Mouse (Mus musculus): ENCODE results near the gene Fam217b. TPM values are rescaled to one million over a fixed set of nuclear protein-coding genes. Genes with fewer than 3 reads are reported as not detected.

Gene Fam217b
- total and polyA plus RNA-seq, 3 experiments, result 5.5 to 10.6 (median 9.1) TPM

DNA sequence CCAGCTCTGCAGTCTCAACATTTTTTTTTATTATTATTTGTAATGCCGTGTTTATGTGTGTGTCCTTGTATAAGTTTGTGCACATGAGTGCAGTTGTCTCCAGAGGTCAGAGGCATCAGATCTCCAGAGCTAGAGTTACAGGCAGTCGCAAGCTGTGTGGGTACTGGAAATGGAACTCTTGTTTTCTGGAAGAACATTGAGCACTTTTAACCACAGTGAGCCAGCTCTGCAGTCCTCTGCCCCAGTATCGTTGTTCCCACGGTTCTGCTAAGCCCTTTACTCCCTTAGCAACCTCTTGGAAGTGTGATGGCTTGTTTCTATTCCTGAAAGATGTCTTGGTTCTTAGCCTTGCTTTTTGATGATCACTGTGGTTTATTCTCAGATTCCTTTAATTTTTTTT lies 35.1 kb downstream of the Fam217b start:
- intact Hi-C loops (cut with DNase I), result no loop called here
- H3K27ac ChIP-seq, result no peak overlapping the region

DNA sequence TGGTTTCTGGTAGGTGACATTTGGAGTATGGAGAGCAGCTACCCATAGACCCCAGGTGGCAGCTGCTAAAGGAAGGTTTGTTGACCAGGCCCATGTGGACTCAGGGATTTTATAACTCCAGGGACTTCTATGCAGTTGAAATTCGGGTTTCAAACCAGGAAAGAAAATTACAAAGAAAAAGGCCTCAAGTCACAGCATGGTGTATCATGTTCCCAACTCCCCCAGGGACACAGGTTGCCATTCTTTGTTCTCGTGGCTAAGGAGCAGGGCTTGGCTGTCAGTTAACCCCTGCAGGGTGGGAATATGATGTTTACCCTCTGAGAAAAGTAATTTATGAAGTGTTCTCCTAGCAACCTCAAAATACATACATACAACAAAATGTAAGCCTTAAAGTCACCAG lies 35.9 kb downstream of the Fam217b start:
- Histone ChIP-seq H3K27me3 (ENCODE audit: control insufficient read depth, insufficient read depth, low read length) (no peaks in the 10 kb centered on the region), H3K79me2 (replicated peaks; ENCODE audit: control insufficient read depth, insufficient read depth, low read length) (no peaks in the 10 kb centered on the region), H3K36me3 (ENCODE audit: control insufficient read depth, insufficient read depth, low read length) (no peaks in the 10 kb centered on the region), H3K4me1 (ENCODE audit: control insufficient read depth, insufficient read depth, low read length) (no peaks in the 10 kb centered on the region), H3K4me3 (no peak overlapping the region), H3K27ac (no peak overlapping the region), H3K9ac (ENCODE audit: low read depth, low read length) (no peak overlapping the region)
- 27% methylated on average over 2 of the region's 2 CpGs for WGBS
- no peak for TF ChIP-seq EP300 (IDR thresholded peaks at IDR 0.05; ENCODE audit: insufficient read depth, low read depth, low read length)
- no peak for TF ChIP-seq CTCF (IDR thresholded peaks at IDR 0.05)
- TF ChIP-seq POLR2A (IDR thresholded peaks at IDR 0.05; ENCODE audit: insufficient read depth, low read depth, low read length), result no peak
- no peak for DNase-seq
- intact Hi-C loops (cut with DNase I), result no loop called here

More for the DNA sequence above, 35.1 kb downstream of the Fam217b start:
- H3K27me3 ChIP-seq (ENCODE audit: control insufficient read depth, insufficient read depth, low read length), result no peaks in the 10 kb centered on the region
- no peaks in the 10 kb centered on the region for H3K79me2 ChIP-seq (replicated peaks; ENCODE audit: control insufficient read depth, insufficient read depth, low read length)
- H3K9ac ChIP-seq (ENCODE audit: low read depth, low read length), result no peak overlapping the region
- TF ChIP-seq POLR2A (IDR thresholded peaks at IDR 0.05; ENCODE audit: insufficient read depth, low read depth, low read length) (no peak), EP300 (IDR thresholded peaks at IDR 0.05; ENCODE audit: insufficient read depth, low read depth, low read length) (no peak), CTCF (IDR thresholded peaks at IDR 0.05) (no peak)
- no peak for DNase-seq
- no peaks in the 10 kb centered on the region for H3K4me1 ChIP-seq (ENCODE audit: control insufficient read depth, insufficient read depth, low read length)
- WGBS, result 80% methylated on average over 4 of the region's 4 CpGs
- no peak overlapping the region for H3K4me3 ChIP-seq
- no peaks in the 10 kb centered on the region for H3K36me3 ChIP-seq (ENCODE audit: control insufficient read depth, insufficient read depth, low read length)

DNA sequence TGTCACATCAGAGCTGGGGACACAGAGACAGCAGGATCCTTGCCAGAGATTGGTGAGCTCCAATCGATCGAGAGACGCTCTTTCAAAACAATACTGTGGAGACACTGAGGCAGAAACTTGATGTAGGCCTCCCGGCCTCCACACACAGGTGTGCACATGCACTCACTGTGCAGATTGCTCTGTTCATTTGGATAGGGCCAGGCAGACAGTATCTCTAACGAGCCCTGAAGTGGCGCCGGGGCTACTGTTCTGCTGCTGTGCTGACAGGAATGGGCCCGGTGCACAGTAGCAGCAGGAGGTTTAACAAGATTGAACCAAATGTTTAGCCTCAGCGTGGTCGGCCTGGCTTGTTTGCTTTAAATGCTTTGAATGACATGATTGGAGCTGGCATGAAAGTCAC lies 36.6 kb downstream of the Fam217b start:
- Histone ChIP-seq H3K36me3 (ENCODE audit: control insufficient read depth, insufficient read depth, low read length) (no peaks in the 10 kb centered on the region), H3K79me2 (replicated peaks; ENCODE audit: control insufficient read depth, insufficient read depth, low read length) (no peaks in the 10 kb centered on the region), H3K27me3 (ENCODE audit: control insufficient read depth, insufficient read depth, low read length) (no peaks in the 10 kb centered on the region), H3K27ac (no peak overlapping the region), H3K9ac (ENCODE audit: low read depth, low read length) (no peak overlapping the region), H3K4me3 (no peak overlapping the region), H3K4me1 (ENCODE audit: control insufficient read depth, insufficient read depth, low read length) (no peaks in the 10 kb centered on the region; the same call in 1 of the 2 replicates)
- 74% methylated on average over 10 of the region's 10 CpGs for WGBS
- no peak for TF ChIP-seq POLR2A (IDR thresholded peaks at IDR 0.05; ENCODE audit: insufficient read depth, low read depth, low read length)
- no peak for TF ChIP-seq EP300 (IDR thresholded peaks at IDR 0.05; ENCODE audit: insufficient read depth, low read depth, low read length)
- TF ChIP-seq CTCF (IDR thresholded peaks at IDR 0.05), result no peak
- intact Hi-C loops (cut with DNase I), result no loop called here
- DNase-seq, result no peak

DNA sequence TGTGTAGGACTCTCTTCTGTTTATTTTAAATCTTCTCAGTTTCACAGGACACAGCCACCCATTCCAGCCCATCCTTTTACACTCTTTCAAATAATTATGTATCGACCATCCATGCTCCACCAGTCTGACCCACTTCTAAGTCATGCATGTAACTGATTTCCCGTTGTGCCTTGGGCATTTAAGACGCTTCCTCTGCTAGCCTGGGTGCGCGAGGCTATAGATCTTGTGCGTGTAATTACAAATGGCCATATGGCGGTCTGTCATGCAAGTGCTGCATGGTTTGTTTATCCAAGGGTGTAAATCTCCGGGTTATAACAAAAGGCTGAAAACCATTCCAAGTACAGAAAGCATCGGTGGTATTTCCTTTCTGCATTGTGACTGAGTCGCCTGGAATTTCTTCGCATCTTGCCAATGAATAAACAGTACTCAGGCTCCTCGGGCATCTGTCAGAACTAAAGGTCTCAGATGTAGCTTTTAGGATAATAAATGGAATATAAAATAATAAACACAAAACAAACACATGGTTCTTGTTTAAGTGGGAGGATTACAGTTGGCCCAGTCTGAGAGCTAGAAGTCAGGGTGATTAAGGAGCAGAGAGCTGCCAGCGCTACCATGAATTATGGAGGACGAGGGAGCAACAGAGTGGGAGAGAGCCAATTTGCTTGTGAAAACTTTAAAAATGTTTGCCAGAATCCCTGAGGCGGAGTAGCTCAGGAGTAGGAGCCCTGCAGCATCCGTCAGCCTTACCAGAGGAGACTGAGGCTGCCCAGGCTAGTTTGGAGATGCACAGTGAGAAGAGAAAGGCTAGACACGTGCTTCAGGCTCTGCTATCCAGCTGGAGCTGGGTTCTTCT lies 40.6 kb downstream of the Fam217b start:
- intact Hi-C loops (cut with DNase I), result no loop called here
- 38% methylated on average over 17 of the region's 17 CpGs for WGBS

DNA sequence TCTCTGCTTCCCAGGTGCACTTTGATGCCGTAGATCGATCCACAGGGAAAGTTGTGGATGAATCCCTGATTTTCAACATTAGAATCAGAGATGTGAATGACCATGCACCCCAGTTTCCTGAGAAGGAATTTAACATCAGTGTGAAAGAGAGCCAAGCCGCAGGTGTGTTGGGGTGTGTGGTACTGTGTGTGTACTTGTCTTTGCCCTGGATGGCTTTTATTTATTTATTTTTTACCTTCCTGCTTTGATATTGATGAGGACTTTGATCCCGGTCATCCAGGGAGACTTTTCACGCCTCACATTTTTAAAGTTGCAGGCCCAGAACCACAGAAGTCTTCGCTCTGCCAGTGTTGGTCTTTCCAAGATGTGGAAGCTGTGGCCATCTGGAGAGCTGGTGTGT lies 43.1 kb downstream of the Fam217b start:
- Histone ChIP-seq H3K27ac (no peak overlapping the region), H3K79me2 (replicated peaks; ENCODE audit: control insufficient read depth, insufficient read depth, low read length) (no peaks in the 10 kb centered on the region), H3K4me3 (no peak overlapping the region), H3K4me1 (ENCODE audit: control insufficient read depth, insufficient read depth, low read length) (no peaks in the 10 kb centered on the region; the same call in 1 of the 2 replicates), H3K9ac (ENCODE audit: low read depth, low read length) (no peak overlapping the region), H3K27me3 (ENCODE audit: control insufficient read depth, insufficient read depth, low read length) (no peaks in the 10 kb centered on the region), H3K36me3 (ENCODE audit: control insufficient read depth, insufficient read depth, low read length) (no peaks in the 10 kb centered on the region)
- DNase-seq, result no peak
- 93% methylated on average over 6 of the region's 6 CpGs for WGBS
- no peak for TF ChIP-seq EP300 (IDR thresholded peaks at IDR 0.05; ENCODE audit: insufficient read depth, low read depth, low read length)
- no peak for TF ChIP-seq POLR2A (IDR thresholded peaks at IDR 0.05; ENCODE audit: insufficient read depth, low read depth, low read length)
- TF ChIP-seq CTCF (IDR thresholded peaks at IDR 0.05), result no peak
- intact Hi-C loops (cut with DNase I), result no loop called here

More for the DNA sequence above, 40.6 kb downstream of the Fam217b start:
- no peak for TF ChIP-seq EP300 (IDR thresholded peaks at IDR 0.05; ENCODE audit: insufficient read depth, low read depth, low read length)
- TF ChIP-seq CTCF (IDR thresholded peaks at IDR 0.05), result no peak
- TF ChIP-seq POLR2A (IDR thresholded peaks at IDR 0.05; ENCODE audit: insufficient read depth, low read depth, low read length), result no peak
- Histone ChIP-seq H3K4me1 (ENCODE audit: control insufficient read depth, insufficient read depth, low read length) (no peaks in the 10 kb centered on the region; the same call in 1 of the 2 replicates), H3K9ac (ENCODE audit: low read depth, low read length) (no peak overlapping the region), H3K79me2 (replicated peaks; ENCODE audit: control insufficient read depth, insufficient read depth, low read length) (no peaks in the 10 kb centered on the region), H3K27ac (no peak overlapping the region), H3K4me3 (no peak overlapping the region), H3K27me3 (ENCODE audit: control insufficient read depth, insufficient read depth, low read length) (no peaks in the 10 kb centered on the region), H3K36me3 (ENCODE audit: control insufficient read depth, insufficient read depth, low read length) (no peaks in the 10 kb centered on the region)
- no peak for DNase-seq

DNA sequence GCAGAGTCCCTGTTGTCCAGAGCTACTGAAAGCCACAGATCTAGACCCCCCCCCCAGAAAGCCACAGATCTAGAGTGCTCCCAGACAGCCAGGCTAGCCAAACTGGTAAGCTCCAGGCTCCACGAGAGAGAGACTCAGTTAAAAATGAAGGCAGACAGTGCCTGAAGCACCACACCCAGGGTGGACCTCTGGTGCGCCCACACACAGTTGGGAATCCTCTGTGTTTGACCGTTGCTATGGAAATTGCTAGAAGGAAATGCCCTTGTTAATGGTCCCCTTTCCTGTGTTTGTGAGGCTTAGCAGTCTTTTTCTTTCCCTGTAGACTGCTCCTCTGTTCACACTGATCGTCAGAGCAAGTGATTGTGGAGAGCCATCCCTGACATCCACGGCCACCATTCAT lies 46.0 kb downstream of the Fam217b start:
- H3K27ac ChIP-seq, result no peak overlapping the region
- intact Hi-C loops (cut with DNase I), result no loop called here

More for the DNA sequence above, 46.0 kb downstream of the Fam217b start:
- no peaks in the 10 kb centered on the region for H3K36me3 ChIP-seq (ENCODE audit: control insufficient read depth, insufficient read depth, low read length)
- no peak for DNase-seq
- no peaks in the 10 kb centered on the region for H3K27me3 ChIP-seq (ENCODE audit: control insufficient read depth, insufficient read depth, low read length)
- no peaks in the 10 kb centered on the region for H3K79me2 ChIP-seq (replicated peaks; ENCODE audit: control insufficient read depth, insufficient read depth, low read length)
- WGBS, result 41% methylated on average over 5 of the region's 5 CpGs
- H3K9ac ChIP-seq (ENCODE audit: low read depth, low read length), result no peak overlapping the region
- H3K4me3 ChIP-seq, result no peak overlapping the region
- no peak for TF ChIP-seq POLR2A (IDR thresholded peaks at IDR 0.05; ENCODE audit: insufficient read depth, low read depth, low read length)
- TF ChIP-seq EP300 (IDR thresholded peaks at IDR 0.05; ENCODE audit: insufficient read depth, low read depth, low read length), result no peak
- TF ChIP-seq CTCF (IDR thresholded peaks at IDR 0.05), result no peak
- H3K4me1 ChIP-seq (ENCODE audit: control insufficient read depth, insufficient read depth, low read length), result no peaks in the 10 kb centered on the region; the same call in 1 of the 2 replicates

Data from heart, adult 2 months (tissue).